Mouse (Mus musculus) adrenal gland, postnatal 25 days (tissue): ENCODE measurements at regions not wholly inside any gene's neighbourhood (a gene's known extent, or its start where the extent isn't known, plus 50 kb on each side); places are given as distances from the start of the nearest gene placed in this dataset.

Source experiments
- DNase-seq: peaks from one replicate; pipeline ENCODE4 v3.0.0; 2021; ENCODE audit warnings: mixed read lengths

- DNase-seq: no peak
Measured at GRCm38 (mm10) chr15:52577614-52578013, 1307.1 kb upstream of the Gm7489 start.

- DNase-seq: no peak
Measured at GRCm38 (mm10) chr15:52589391-52589790, 1295.3 kb upstream of the Gm7489 start.

GRCm38 (mm10) chr15:52599511-52599910 is 1285.2 kb upstream of the Gm7489 start:
- DNase-seq: no peak

GRCm38 (mm10) chr15:52599957-52600356 is 1284.7 kb upstream of the Gm7489 start:
- DNase-seq: no peak

GRCm38 (mm10) chr15:52639790-52640189 is 1244.9 kb upstream of the Gm7489 start:
- no peak for DNase-seq

GRCm38 (mm10) chr15:52645961-52646360 is 1238.7 kb upstream of the Gm7489 start:
- DNase-seq: no peak

GRCm38 (mm10) chr15:52657916-52658315 is 1226.8 kb upstream of the Gm7489 start:
- DNase-seq: no peak
